Mouse (Mus musculus) pancreas, adult 10 weeks (tissue): ENCODE data around the gene Kir3dl2. TPM values are rescaled to one million over a fixed set of nuclear protein-coding genes. Genes with fewer than 3 reads are reported as not detected.

Source experiments
- polyA plus RNA-seq: library from polyadenylated mRNA; stranded (reverse); fragments of 350-450 nt; fragmentation: Illumina TruSeq; extraction: RNeasy Lipid Tissue Mini Kit (QIAGEN cat#74804); gene quantifications from one replicate; pipeline ENCODE4 v1.2.3, GENCODE M21; 2015; ENCODE audit warnings: low read depth, low replicate concordance; ENCODE audit not compliant: insufficient read depth

Gene Kir3dl2
- polyA plus RNA-seq: not detected

DNA sequence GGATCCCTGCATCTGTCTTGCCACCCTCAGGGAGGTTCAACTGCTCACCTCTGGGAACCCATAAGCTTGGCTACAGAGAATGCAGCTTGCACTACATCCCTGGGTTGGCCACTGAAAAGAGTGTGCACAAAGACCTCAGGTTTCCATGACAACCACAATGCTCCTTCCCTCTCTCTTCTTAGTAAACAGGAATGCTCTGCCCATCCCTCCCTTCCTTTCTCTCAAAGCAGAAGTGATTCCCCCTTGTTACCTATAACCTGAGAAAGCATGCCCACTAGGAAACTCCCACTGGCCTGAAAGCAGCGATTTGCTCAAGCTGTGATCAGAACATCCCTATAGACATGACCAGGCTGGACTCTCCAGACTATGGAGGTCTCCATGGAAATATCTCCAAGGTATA lies at the start of gene Kir3dl2:
Kir3dl2 (minus strand) TSS at position 101 of the 400 bp plus-strand sequence.

DNA sequence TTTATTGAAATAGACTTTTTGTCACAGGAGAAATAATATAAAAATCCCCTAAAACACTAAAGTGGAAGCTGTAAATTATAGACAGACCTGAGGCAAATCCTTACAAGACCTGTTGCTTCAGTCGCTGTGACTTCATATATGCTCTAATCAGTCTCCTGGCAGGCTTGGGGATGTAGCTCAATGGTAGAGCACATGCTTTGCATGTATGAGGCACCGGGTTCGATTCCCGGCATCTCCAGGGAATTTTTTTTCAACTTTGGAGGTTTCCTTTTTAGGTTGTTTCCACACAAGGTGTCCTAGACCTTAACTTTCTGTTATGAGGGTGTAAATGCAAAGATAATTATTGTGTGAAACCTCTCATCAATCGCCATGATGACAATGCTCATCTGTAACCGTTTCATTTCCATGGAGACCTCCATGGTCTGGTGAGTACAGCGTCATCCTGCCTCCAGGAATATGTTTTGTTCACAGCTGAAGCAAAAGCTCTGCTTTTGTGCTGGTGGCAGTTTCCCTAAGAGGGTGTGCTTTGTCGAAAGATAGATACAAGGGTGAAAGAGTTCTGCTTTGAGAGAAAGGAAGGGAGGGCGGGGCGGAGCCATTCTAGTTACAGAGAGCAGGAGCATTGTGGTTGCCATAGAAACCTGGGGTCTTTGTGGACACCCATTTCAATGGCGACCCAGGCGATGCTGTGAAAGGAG lies 46.5 kb upstream of the Kir3dl2 start, which contains the start of gene Tceal3:
Tceal3 (plus strand) TSS at position 644 of the 698 bp plus-strand sequence.

GRCm38 (mm10) chrX:136517699-136518098 lies 26.2 kb downstream of the Kir3dl2 start, which contains the start of gene Kir3dl1:
TSS of gene Kir3dl1 (plus strand) at chrX:136517999.

Other genes with a start within 250 kb of the Kir3dl2 start
- not detected for gene Kir3dl1, start 26.1 kb downstream of the Kir3dl2 start, polyA plus RNA-seq
- 4.4 TPM for gene Tceal3, start 46.8 kb upstream of the Kir3dl2 start, polyA plus RNA-seq
- 1.6 TPM for gene Tceal1, start 163.9 kb upstream of the Kir3dl2 start, polyA plus RNA-seq
- gene Morf4l2, start 199.6 kb upstream of the Kir3dl2 start, polyA plus RNA-seq: 81.2 TPM
- gene Glra4, start 236.1 kb upstream of the Kir3dl2 start, polyA plus RNA-seq: not detected